Mouse (Mus musculus) c-Kit-positive CD71-negative TER-119-negative erythroid progenitor cells, embryonic 14.5 days (primary cell): ENCODE data around the gene Btf3.

ENCODE experiments used
- DNase-seq: peaks from one replicate; pipeline ENCODE4 v3.0.0-alpha.2; 2013; ENCODE audit warnings: low read depth

The Btf3 gene

DNA sequence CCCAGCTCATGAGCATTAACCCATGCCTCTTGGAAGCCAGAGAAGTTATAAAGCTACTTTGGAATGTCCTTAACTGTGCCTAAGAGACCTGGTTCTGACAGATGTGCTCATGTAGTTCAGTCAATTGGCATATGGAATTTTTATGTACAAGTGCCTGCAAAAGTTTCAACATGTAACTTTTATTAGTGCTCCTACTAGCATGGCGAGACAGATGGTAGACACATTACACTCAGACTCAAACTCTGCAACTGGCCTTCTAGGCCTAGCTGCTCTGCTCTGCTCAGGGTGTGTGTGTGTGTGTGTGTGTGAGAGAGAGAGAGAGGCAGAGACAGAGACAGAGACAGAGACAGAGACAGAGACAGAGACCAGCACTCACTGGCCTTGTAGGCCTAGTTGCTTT lies 19.4 kb upstream of the Btf3 start:
- no peak for DNase-seq

DNA sequence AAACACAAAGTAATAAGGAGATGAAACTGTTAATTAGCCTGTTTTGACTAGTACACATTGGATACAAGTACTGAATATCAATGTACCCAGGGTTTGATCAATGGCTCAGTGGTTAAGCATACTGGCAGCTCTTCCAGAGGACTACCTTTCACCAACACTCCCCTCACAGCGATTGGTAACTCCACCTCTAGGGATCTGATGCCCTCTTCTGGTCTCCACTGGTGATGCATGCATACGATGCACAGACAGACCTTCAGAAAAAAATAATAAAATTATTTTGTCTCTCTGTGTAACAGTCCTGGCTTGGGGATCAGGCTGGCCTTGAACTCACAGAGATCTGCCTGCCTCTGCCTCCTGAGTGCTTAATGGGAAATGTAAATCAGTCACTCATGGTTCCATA lies 15.3 kb upstream of the Btf3 start:
- DNase-seq: no peak

DNA sequence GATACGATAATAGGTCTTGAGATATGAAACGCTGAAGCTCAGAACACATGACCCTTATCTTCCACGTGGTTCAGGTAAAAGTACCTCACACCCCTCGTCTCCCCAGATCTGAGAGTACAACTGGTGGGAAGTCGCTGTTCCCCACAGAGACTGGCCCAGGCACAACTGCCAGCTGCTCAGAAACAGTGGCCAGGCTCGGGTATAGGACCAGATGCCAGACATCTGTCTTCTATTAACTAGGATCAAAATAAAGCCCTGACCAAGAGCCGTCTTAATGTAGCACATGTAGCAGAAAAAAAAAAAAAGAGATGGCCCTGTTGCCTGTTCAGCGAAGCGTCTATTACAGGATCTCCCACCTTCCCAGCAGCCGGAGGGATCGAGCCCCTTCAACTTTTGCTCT lies 8.2 kb upstream of the Btf3 start:
- DNase-seq: no peak

DNA sequence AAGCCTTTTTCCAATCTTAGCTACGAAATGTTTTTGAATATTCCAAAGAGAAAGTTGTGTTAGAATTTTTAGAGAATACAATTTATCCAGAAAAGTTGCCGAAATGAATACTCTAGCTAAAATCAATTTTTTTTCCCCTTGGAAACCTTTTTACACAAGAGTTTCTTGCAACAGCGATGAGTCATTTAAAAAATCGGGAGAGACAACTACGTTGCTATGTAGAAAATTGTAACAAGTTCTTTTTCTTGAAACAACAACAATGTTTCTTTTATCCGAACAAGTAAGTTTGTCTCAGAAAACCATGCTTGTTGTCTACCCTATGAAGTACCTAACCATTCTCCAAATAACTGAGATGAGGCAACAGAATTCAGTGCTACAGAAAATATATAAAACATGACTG lies 1.1 kb upstream of the Btf3 start:
- no peak for DNase-seq

DNA sequence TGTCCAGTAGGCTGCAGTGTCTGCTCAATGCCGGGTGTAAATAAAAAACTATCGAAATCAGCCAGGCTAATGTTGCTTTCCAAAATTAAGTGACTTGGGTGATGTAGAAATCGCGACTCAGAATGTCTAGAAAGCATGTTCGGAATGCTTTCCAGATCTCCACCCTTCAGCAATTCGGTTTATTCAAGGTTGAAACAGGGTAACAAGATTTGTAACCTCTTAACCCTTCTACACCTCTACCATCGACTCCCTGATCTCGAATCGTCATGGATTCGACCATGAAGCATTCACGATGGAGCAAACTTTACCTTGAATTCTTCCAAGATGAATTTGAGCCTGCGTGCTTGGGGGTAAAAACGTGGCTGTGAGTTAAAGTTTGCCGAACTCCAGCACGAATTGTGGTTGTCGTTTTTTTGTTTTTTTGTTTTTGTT lies 456 bp upstream of the Btf3 start:
- DNase-seq: no peak

DNA sequence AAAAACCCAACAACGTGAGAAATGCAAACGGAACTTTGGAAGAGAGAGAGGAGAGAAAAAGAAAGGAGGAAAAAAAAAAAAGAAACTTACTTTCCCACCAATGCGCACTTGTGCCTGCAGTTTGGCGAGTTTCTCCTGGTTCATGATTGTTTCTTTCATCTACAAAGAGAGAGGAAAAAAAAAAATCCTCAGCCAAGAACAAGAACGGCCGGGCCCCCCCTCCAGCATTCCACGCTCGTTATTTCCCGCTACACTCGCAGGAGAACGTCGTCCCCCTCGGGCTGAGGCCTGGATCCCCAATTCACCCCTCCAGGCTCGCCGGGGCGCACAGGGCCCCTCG lies 696 bp downstream of the Btf3 start:
- no peak for DNase-seq

DNA sequence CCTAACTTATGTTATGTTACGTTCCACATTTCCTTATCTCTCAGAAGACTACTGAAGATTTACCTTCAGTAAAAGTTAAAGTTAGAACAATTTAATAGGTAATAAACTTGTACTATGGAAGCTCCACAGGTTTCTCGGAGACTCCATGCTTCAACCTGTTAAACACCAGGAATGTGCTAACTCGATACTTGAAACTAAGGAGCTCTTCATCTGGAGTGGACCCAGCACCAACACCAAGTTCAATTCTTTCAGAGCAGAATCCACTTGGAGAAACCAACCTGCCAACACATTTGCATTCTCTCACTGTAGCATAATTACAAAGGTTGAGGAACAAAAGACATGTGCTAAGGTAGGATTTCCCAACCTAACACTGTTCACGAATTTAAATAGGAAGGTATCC lies 1.7 kb downstream of the Btf3 start:
- no peak for DNase-seq

DNA sequence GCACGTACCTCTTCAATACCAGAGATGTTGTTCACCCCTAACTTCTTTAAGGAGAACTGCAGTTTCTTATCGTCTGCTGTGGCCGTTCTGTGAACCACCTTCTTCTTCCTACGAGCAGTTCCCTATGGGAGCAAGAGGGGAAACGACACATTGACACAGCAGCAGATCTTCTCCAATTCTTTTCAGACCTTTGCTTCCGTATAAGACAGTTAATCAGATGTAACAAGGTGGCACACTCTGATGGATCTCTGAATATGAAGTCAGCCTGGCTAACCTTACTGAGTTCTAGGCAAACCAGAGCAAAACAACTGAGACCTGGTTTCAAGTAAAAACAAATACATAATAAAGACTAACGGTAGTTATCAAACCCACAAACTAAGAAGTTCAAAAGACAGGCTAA lies 3.2 kb downstream of the Btf3 start:
- no peak for DNase-seq

DNA sequence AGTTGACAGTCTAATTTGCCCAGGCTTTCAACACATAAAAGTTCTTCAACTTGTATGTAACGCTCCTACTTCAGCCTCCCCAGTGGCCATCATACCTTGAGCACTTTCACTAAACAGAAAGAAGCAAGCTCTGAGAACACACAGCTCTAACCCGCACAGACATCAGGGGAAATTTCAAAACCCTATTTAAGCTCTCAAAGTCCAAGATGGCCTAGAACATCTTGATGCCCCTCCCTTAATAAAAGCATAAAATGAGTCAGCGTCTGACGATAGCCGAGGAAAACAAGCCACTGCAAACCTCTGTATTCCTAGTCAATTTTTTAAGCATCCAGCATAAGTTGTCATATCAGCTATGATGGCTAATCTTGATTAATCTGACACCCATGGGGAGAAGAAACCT lies 5.2 kb downstream of the Btf3 start:
- DNase-seq: no peak

DNA sequence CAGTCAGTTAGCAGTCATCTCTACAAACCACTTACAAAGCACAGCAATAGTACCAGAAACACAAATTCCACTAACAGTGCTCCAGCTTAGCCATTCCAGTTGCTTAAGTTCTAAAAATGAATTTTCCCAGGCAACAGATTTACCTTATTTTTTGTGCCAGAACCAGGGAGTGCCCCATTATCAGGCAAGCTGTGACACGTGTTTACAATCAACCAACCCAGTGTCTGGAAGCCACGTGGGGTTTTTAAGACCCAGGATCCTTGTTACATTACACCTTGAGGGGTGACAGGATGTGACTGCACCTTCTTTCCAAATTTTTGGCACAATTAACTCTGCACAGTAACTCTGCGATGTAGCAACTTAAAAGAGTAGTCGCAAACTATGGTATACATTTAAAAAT lies 8.1 kb downstream of the Btf3 start:
- DNase-seq: no peak

DNA sequence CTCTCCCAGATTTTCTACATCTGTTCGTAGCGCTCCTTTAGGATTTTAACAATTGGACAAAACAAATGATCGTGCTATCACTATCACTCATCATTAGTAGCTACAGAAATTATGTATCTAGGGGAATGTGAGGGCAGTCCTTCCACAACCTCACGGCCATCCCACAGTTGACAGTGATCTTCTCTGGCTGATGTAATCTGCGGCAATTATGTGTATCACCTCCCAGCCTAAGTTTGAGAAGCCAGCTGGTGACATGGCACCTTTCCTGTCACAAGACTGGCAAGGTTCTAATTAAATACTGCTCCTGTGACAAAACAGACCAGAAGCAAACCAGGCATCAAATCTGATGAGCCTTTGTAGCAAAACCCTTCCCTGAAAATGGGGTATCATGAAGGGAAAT lies 8.8 kb downstream of the Btf3 start:
- DNase-seq: no peak

DNA sequence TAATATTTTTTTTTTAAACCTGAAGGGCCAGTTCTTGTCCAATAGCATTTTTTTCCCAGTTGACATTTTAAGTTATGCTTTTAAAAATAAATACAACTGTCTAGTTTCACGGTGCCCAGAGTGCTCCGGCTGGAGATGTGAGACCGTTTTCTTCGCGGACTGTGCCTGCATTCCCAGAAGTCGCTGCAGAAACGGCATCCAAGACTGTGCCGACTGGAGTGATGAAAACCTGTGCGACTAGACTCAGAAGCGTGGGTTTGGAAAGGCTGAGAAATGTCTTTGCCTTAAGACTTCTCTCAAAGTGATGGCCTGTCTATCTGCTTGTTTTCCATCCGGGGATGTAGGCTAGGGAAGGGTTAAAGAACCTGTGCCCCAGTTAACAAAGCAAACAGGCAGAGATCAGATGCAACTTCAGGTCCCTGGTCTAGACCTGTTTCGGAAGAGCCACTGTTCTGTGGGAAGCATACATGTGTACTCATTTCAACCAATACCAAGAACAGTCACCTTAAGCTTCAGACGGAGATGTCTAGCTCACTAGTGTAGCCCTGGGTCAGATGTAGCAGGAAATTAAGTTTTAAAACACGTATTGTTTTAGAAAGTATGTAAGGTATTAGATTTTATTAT lies 9.8 kb downstream of the Btf3 start:
- DNase-seq: no peak

DNA sequence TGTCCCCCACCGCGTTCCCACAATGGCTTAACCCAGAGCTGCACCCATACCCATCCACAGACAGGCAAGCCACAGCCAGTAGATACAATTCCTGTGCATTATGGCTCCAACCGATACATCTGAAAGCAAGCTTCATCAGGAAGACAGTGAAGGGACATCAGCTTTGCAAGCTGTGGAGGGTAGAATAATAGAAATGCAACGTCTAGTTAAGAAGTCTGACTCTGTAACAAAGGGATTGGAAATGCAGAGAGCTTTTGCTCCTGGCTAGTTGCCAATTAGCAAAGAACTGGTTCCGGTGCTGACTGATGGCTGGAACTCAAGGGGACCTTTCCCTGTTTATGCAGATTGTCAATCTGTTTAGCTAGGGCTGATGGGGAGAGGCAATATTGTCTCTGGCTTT lies 10.4 kb downstream of the Btf3 start:
- no peak for DNase-seq

DNA sequence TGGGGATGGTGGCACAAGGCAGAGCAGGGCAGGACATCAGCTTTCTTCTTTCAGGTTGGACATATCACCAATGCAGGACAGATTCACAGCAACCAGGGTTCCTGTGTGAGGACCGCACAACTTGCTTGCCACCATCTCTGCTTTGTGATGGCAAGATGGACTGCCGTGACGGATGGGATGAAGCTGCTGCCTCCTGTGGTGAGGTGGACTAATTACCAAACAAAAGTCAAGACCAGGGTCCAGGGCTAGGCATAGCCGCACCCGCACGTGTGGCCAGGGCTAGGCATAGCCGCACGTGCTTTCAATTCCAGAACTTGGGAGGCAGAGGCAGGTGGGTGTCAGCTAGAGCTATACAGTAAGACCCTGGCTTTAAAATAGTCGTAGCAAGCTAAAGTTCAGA lies 11.5 kb downstream of the Btf3 start:
- DNase-seq: no peak

DNA sequence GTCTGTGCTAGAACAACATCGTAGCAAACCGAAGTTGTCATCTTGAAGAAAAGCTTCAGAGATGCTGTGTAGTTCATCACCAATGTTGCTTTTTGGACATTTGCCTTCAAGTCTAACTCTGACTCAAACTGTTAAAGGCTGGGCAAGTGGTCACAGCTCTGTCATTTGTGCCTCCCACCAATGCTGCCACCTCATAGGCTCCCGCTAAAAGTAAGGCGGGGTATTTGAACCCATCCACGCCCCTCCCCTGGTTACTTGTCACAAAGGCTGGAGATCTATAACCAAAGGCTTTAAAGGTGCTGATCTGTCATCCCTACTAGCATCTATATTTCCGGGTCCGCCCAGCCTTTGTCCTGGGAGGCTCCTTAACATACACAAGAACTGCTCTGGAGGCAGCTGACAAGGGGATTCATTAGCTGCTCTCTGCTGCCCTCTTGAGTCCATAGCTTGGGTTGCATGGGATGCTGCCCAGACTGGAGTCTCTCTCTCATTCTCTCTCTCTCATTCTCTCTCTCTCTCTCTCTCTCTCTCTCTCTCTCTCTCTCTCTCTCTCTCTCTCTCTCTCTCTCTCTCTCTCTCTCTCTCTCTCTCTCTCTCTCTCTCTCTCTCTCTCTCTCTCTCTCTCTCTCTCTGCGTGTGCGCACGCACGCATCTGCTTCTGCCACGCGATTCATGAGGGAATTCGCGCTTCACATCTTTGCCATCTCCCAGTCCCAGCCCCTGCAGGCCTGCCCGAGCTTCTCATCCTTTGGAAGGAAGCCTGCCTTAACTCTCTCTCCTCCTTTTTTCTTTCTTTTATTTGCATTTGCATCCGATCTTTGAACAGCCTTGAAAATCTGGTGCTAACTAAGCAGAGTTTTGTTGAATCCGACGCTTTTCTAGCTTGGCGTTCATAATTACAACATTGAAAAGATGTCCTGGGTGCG lies 17.7 kb downstream of the Btf3 start:
- DNase-seq: peak; percentile 80

DNA sequence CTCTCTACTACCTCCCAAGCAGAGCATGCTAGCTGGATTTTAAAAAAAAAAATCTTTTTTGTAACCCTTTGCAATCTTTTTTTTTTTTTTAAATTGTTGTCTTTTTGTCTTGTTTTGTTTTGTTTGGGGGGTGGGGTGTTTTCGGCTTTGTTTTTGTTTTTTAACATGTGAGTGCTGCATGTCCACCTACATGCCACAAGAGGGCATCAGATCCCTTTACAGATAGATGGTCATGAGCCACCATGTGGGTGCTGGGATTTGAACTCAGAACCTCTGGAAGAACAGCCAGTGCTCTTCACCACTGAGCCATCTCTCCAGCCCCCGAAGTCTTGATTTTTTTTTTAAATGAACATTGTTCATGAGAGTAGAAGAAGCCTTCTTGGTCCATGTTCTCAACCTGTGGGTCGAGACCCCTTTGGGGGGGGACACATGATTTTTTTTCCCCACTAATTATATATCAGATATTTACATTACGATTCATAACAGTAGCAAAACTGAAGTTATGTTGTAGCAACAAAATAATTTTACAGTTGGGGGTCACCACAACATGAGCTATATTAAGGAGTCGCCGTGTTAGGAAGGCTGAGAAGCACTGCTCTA lies 18.8 kb downstream of the Btf3 start:
- DNase-seq: no peak

DNA sequence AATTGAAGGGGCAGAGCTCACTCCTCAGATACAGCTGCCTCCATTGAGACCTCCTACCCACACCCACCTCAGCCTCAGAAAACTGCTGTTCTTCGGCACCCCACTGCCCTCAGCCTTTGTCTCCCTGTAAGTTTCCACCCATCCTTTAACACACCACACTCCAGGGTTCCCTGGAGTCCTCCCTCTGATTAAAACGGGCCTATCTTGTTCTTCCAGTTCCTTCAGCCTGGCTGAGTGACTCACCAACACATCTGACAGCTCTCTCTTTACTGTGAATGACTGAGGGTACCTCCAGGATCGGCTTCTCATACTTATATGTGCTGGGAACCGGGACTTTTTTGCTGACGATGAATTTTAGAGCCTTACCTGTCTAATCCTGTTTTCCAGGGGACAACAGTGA lies 20.7 kb downstream of the Btf3 start:
- DNase-seq: no peak

DNA sequence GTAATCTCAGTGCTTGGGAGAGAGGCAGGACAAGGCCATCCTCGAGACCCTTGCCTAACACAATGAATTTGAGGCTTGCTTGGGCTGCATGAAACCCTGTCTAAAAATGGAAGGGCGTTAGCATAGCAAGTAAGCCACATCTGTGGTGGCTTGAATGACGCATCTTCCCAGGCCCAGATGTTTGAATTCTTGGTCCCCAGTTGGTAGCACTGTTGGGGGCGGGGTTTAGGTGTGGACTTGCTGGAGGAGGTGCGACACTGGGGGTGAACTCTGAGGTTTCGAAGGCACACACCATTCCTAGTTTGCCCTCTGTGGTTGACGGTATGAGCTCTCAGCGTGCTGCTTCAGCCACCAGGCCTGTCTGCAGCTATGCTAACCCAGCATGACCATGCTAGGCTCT lies 25.1 kb downstream of the Btf3 start:
- no peak for DNase-seq

DNA sequence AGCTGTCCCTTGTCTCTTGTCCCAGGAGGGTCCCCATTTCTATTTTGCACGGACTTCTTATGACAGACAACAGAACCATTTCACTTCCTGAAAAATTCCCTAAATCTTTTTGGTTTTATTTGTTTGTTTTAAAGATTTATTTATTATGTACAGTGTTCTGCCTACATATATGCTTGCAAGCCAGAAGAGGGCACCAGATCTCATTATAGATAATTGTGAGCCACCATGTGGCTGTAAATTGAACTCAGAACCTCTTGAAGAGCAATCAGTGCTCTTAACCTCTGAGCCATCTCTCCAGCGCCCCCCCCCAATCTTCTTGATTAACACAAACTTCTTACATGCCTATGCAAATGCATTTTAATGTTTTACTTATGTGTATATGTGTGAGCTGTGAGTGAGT lies 26.1 kb downstream of the Btf3 start:
- no peak for DNase-seq

DNA sequence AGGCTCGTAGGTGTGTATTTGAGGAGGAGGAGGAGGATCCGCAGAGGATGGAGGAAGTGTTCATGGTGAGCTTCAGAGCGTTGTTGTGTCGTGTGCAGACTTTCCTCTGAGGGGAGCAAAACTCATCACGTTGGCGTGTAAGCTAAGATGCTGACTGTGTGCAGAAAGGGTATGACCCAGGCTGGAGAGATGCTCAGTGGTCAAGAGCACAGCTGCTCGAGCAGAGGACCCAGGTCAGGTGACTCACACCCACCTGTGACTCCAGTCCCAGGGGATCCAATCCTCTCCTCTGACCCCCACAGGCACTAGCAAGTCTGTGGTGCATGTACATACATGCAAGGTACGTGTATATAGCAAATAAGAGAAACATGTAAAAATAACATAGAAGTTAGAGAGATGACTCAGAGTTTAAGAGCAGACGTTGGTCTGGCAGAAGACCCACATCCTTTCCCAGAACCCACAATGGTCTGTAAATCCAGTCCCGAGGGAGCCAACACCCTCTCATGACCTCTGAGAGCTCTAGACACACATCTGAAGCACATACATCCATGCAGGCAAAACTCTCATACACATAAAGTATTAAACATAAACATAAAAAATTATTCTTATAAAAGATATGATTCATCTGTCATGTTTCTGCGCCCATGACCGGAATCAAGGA lies 35.7 kb downstream of the Btf3 start:
- no peak for DNase-seq

DNA sequence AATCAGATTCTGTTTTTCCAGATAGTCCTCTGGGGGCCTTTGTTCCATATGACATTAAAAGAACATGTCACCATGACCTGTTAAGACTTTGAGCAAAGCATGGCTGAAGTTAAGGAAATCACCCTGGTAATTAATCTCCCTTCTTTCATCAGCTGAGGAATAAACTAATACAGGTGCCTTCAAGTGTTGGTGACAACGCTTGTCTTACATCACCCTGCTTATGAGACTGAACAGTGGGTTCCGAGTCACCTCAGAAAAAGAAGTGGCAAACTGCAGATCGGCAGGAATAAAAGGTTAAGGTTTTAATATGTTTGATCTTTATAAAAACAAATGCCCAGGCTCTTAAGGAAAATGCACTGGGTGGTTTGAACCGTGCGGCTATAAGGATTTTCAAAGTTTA lies 37.1 kb downstream of the Btf3 start, which contains the start of gene Gm21976:
TSS of gene Gm21976 (plus strand) at position 202 of the 400 bp plus-strand sequence.
- DNase-seq: no peak

DNA sequence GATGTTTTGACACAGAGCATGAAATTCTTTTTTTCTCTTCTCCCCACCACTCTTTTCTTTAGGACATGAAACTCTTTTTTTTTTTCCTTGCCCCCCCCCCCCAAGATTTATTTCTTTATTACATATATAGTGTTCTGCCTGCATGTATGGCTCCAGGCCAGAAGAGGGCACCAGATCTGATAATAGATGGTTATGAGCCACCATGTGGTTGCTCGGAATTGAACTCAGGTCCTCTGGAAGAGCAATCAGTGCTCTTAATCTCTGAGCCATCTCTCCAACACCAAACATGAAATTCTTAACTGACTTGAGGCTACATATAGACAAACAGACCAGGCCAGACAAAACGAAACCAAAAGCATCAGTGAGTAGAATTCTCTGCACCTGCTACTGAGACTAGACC lies 39.3 kb downstream of the Btf3 start:
- no peak for DNase-seq

DNA sequence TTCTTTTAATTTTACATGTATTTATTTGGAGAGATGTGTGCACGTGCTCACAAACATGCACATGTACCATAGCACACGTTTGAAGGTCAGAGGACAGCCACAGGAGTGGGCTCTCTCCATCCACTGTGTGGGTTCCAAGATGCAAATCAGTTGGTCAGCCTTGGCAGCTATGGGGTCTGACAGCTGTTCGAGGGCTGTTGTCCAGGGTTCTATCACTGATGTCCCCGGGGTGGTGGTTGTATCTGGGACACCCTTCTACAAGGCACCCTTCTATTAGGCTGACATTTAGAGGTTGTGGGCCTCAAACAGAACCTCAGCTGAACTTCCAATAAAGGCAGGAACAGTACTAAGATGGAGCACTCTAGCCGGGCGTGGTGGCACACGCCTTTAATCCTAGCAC lies 40.6 kb downstream of the Btf3 start:
- DNase-seq: no peak
